Mouse (Mus musculus): ENCODE measurements around the gene Fastkd3. TPM values are rescaled to one million over a fixed set of nuclear protein-coding genes. Genes with fewer than 3 reads are reported as not detected.

Gene Fastkd3
- total and polyA plus RNA-seq, 3 experiments, result 18.8 to 21.5 TPM; not detected in 1

GRCm38 (mm10) chr13:68583961-68584360 lies 1.9 kb downstream of the Fastkd3 start:
- H3K27me3 ChIP-seq (ENCODE audit: control insufficient read depth in 1 of 2, insufficient read depth in 2 of 2, low read length in 2 of 2), result no peaks in the 10 kb centered on the region
- peaks cover 26% of the 10 kb centered on the region for H3K79me2 ChIP-seq (ENCODE audit: control insufficient read depth, insufficient read depth, low read length, poor library complexity)
- H3K9me3 ChIP-seq (replicated peaks; ENCODE audit: insufficient read depth, low read length), result no peaks in the 10 kb centered on the region
- H3K36me3 ChIP-seq (ENCODE audit: control insufficient read depth in 1 of 2, insufficient read depth in 2 of 2, low read length in 2 of 2), result peaks cover 0 to 13% of the 10 kb centered on the region in 2 experiments; a peak in 3 of 4 replicates
- no peak overlapping the region for H3K9ac ChIP-seq (ENCODE audit: control insufficient read depth, low read depth, low read length, poor library complexity, severe bottlenecking)
- peaks cover 0 to 2% of the 10 kb centered on the region in 2 experiments; a peak in 1 of 4 replicates for H3K4me1 ChIP-seq (ENCODE audit: control insufficient read depth in 1 of 2, insufficient read depth in 2 of 2, low read length in 2 of 2)
- TF ChIP-seq ZMIZ1 (IDR thresholded peaks at IDR 0.05; ENCODE audit: low read depth, low read length), result no peak
- no peak overlapping the region for H3K27ac ChIP-seq (ENCODE audit: control insufficient read depth, low read depth, low read length)
- DNase-seq (ENCODE audit: low read depth, low spot score), result no peak
- H3K4me3 ChIP-seq (ENCODE audit: control insufficient read depth in 1 of 2, insufficient read depth in 1 of 2, low read depth in 2 of 2, low read length in 2 of 2), result no peak overlapping the region

GRCm38 (mm10) chr13:68585441-68585840 lies 3.4 kb downstream of the Fastkd3 start:
- no peak overlapping the region for H3K27ac ChIP-seq (ENCODE audit: control insufficient read depth, low read depth, low read length)
- TF ChIP-seq JUND (IDR thresholded peaks at IDR 0.05; ENCODE audit: low read depth, low read length) (no peak), E2F4 (IDR thresholded peaks at IDR 0.05; ENCODE audit: borderline replicate concordance, low read depth, low read length) (no peak), EP300 (IDR thresholded peaks at IDR 0.05; ENCODE audit: low read depth in 1 of 2, low read length in 2 of 2) (no peak)
- no peak overlapping the region for H3K4me3 ChIP-seq (ENCODE audit: control insufficient read depth in 1 of 2, insufficient read depth in 1 of 2, low read depth in 2 of 2, low read length in 2 of 2)
- peaks cover 0 to 2% of the 10 kb centered on the region in 2 experiments; a peak in 1 of 4 replicates for H3K4me1 ChIP-seq (ENCODE audit: control insufficient read depth in 1 of 2, insufficient read depth in 2 of 2, low read length in 2 of 2)
- H3K79me2 ChIP-seq (ENCODE audit: control insufficient read depth, insufficient read depth, low read length, poor library complexity), result peaks cover 25% of the 10 kb centered on the region
- H3K9me3 ChIP-seq (replicated peaks; ENCODE audit: insufficient read depth, low read length), result no peaks in the 10 kb centered on the region
- H3K27me3 ChIP-seq (ENCODE audit: control insufficient read depth in 1 of 2, insufficient read depth in 2 of 2, low read length in 2 of 2), result no peaks in the 10 kb centered on the region
- DNase-seq (ENCODE audit: low read depth, low spot score), result no peak
- H3K9ac ChIP-seq (ENCODE audit: control insufficient read depth, low read depth, low read length, poor library complexity, severe bottlenecking), result no peak overlapping the region
- peaks cover 4 to 9% of the 10 kb centered on the region in 2 experiments for H3K36me3 ChIP-seq (ENCODE audit: control insufficient read depth in 1 of 2, insufficient read depth in 2 of 2, low read length in 2 of 2)

- Histone ChIP-seq H3K79me2 (ENCODE audit: control insufficient read depth, insufficient read depth, low read length, poor library complexity) (peaks cover 10% of the 10 kb centered on the region; the same call in 1 of the 2 replicates), H3K4me1 (ENCODE audit: control insufficient read depth in 1 of 2, insufficient read depth in 2 of 2, low read length in 2 of 2) (no peaks in the 10 kb centered on the region), H3K9me3 (replicated peaks; ENCODE audit: insufficient read depth, low read length) (no peaks in the 10 kb centered on the region), H3K27ac (ENCODE audit: control insufficient read depth, low read depth, low read length) (no peak overlapping the region), H3K36me3 (ENCODE audit: control insufficient read depth in 1 of 2, insufficient read depth in 2 of 2, low read length in 2 of 2) (peaks cover 2 to 4% of the 10 kb centered on the region in 2 experiments; a peak in 2 of 4 replicates), H3K4me3 (ENCODE audit: control insufficient read depth in 1 of 2, insufficient read depth in 1 of 2, low read depth in 2 of 2, low read length in 2 of 2) (no peak overlapping the region), H3K27me3 (ENCODE audit: control insufficient read depth in 1 of 2, insufficient read depth in 2 of 2, low read length in 2 of 2) (no peaks in the 10 kb centered on the region), H3K9ac (ENCODE audit: control insufficient read depth, low read depth, low read length, poor library complexity, severe bottlenecking) (no peak overlapping the region)
- DNase-seq (ENCODE audit: low read depth, low spot score), result no peak
- no peak for TF ChIP-seq NELFE (IDR thresholded peaks at IDR 0.05; ENCODE audit: low read depth, low read length)
- TF ChIP-seq ZMIZ1 (IDR thresholded peaks at IDR 0.05; ENCODE audit: low read depth, low read length), result no peak
- TF ChIP-seq SMC3 (IDR thresholded peaks at IDR 0.05; ENCODE audit: low read depth, low read length), result no peak
- no peak for TF ChIP-seq USF1 (IDR thresholded peaks at IDR 0.05; ENCODE audit: low read depth, low read length)
- no peak for TF ChIP-seq EP300 (IDR thresholded peaks at IDR 0.05; ENCODE audit: low read depth in 1 of 2, low read length in 2 of 2)
- no peak for TF ChIP-seq POLR2AphosphoS2 (IDR thresholded peaks at IDR 0.05; ENCODE audit: low read length)
- no peak for TF ChIP-seq MEF2A (IDR thresholded peaks at IDR 0.05; ENCODE audit: extremely low read depth, insufficient replicate concordance, low read depth, low read length, poor library complexity, severe bottlenecking)
- TF ChIP-seq ETS1 (IDR thresholded peaks at IDR 0.05; ENCODE audit: low read depth, low read length), result no peak
- TF ChIP-seq MAFK (IDR thresholded peaks at IDR 0.05; ENCODE audit: borderline replicate concordance, low read depth, low read length), result no peak
- no peak for TF ChIP-seq CHD2 (IDR thresholded peaks at IDR 0.05; ENCODE audit: low read length)
- TF ChIP-seq USF2 (IDR thresholded peaks at IDR 0.05; ENCODE audit: borderline replicate concordance in 1 of 2, insufficient read depth in 1 of 2, low read depth in 1 of 2, low read length in 2 of 2), result no peak
- no peak for TF ChIP-seq UBTF (IDR thresholded peaks at IDR 0.05; ENCODE audit: borderline replicate concordance, insufficient read depth, low read depth, low read length)
- TF ChIP-seq GATA1 (IDR thresholded peaks at IDR 0.05; ENCODE audit: low read depth, low read length), result no peak
- no peak for TF ChIP-seq RAD21 (IDR thresholded peaks at IDR 0.05; ENCODE audit: low read depth, low read length)
- TF ChIP-seq E2F4 (IDR thresholded peaks at IDR 0.05; ENCODE audit: borderline replicate concordance, low read depth, low read length), result no peak
- TF ChIP-seq ZNF384 (IDR thresholded peaks at IDR 0.05; ENCODE audit: low read depth, low read length), result no peak
- no peak for TF ChIP-seq MXI1 (IDR thresholded peaks at IDR 0.05; ENCODE audit: low read depth, low read length)
- TF ChIP-seq JUND (IDR thresholded peaks at IDR 0.05; ENCODE audit: low read depth, low read length), result no peak
- no peak for TF ChIP-seq MAX (IDR thresholded peaks at IDR 0.05; ENCODE audit: low read length)
Observed at GRCm38 (mm10) chr13:68588352-68588751, 6.3 kb downstream of the Fastkd3 start.

Measured in MEL (cell line).